Mouse (Mus musculus) megakaryocyte, embryonic 14.5 days (primary cell): ENCODE measurements around the gene Mccc2. TPM values are rescaled to one million over a fixed set of nuclear protein-coding genes. Genes with fewer than 3 reads are reported as not detected.

ENCODE experiments used
- H3K27me3 ChIP-seq: replicated peaks from 2 replicates; pipeline ENCODE3; 2012; ENCODE audit warnings: inconsistent platforms
- H3K36me3 ChIP-seq: replicated peaks from 2 replicates; pipeline ENCODE3; 2012; ENCODE audit warnings: low read length, inconsistent platforms, mixed read lengths
- H3K4me1 ChIP-seq: 2 replicates; pipeline ENCODE4 v1.6.1; 2012; ENCODE audit warnings: inconsistent platforms
- H3K4me3 ChIP-seq: replicated peaks from 2 replicates; pipeline ENCODE3; 2012; ENCODE audit warnings: moderate library complexity, mild to moderate bottlenecking, inconsistent platforms
- H3K9me3 ChIP-seq: 2 replicates; pipeline ENCODE4 v1.6.1; 2012; ENCODE audit warnings: inconsistent platforms
- FLI1 ChIP-seq: IDR thresholded peaks from 2 replicates; pipeline ENCODE4 v1.6.1; 2012; ENCODE audit warnings: low read length, inconsistent platforms, mixed read lengths
- GATA1 ChIP-seq: IDR thresholded peaks from 3 replicates; pipeline ENCODE4 v1.6.1; 2012; ENCODE audit warnings: mixed read lengths, low read length, inconsistent platforms, borderline replicate concordance
- polyA plus RNA-seq: library from polyadenylated mRNA; stranded (reverse); fragments of >175 nt; gene quantifications from 2 replicates; pipeline ENCODE4 v1.2.3, GENCODE M21; 2012; ENCODE audit warnings: low replicate concordance; ENCODE audit not compliant: insufficient read depth

Mccc2 gene
- polyA plus RNA-seq, 1 experiment = 7.9 TPM

DNA sequence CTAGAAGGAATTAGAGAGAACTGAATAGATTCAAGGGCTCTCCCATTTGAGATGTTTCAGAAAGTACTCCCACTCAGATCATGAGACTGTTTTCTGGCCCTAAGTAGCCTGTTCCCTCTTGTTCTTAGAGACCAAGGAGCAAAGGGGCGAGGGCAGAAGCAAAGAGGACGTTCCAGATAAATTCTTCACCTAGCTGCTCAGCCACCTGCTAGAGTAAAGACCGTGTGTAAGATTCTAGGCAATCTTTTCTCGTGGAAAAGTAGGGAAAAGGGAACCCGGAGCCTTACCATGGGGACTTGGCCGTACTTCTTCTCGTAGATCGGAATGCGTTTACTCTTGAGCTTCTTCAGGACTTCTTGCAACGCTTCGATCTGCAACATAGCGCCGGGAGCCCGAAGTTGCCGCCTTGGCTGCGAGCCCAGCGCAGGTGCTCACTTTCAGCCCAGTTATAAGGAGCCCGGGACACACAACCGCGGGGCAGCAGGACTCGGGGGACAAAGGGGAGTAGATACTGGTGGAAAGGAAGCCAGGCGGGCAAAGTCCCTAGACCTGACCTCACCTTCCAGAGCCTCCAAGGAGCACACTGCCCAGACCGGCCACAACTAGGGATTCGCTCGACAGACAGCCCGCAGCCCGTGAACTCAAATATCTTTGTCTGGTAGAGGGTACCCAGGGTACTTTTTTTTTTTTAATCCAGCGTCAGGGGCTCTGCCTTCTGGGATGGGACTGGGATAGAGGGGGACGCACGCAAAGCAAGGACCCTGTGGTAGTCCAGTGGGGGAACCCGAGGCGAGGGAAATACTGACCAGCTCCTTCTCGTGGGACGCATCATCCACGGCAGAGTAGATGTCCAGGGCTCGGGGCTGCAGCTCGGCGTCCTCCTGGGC lies 115.5 kb downstream of the Mccc2 start:
- Histone ChIP-seq H3K9me3 (0 out of 2 replicates have a peak, but pooled peaks cover 18% of the 10 kb centered on the region), H3K4me1 (peaks cover 14% of the 10 kb centered on the region), H3K36me3 (no peaks in the 10 kb centered on the region), H3K27me3 (peaks cover 44% of the 10 kb centered on the region), H3K4me3 (no peak overlapping the region)
- TF ChIP-seq FLI1 = no peak
- TF ChIP-seq GATA1 = no peak

DNA sequence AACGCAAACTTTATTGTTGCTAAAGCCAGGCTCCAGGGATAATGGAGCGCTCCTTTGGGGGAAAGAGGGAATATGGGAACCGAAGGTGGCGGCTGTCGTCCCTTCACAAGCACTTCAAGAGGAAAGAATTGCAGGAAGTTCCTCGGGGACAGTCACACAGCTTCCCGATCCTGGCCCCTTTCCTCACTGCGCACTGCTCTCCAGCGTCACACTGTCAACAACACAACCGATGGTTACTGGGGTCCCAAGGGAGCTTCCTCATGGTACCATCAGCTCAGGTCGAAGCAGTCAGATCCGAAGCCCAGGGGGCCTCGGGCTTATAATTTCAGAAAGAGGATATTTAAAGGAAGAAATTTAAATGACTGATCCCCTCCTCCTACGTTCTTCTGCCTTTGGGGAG lies 116.6 kb downstream of the Mccc2 start:
- Histone ChIP-seq H3K4me1 (peaks cover 14% of the 10 kb centered on the region), H3K36me3 (no peaks in the 10 kb centered on the region), H3K9me3 (0 out of 2 replicates have a peak, but pooled peaks cover 18% of the 10 kb centered on the region), H3K27me3 (peaks cover 43% of the 10 kb centered on the region), H3K4me3 (no peak overlapping the region)
- TF ChIP-seq FLI1 = no peak
- TF ChIP-seq GATA1 = no peak

Other genes with a start within 250 kb of the Mccc2 start
- gene Cartpt, start 114.5 kb downstream of the Mccc2 start, polyA plus RNA-seq = not detected in 2 replicates
- 0.67 and 1.8 TPM in 2 replicates for gene Bdp1, start 88.4 kb upstream of the Mccc2 start, polyA plus RNA-seq
- 20.9 TPM in 1 of 2 replicates, not detected in the other for gene Serf1, start 92.4 kb upstream of the Mccc2 start, polyA plus RNA-seq
- 69.1 and 101 TPM in 2 replicates for gene Smn1, start 109.2 kb upstream of the Mccc2 start, polyA plus RNA-seq
- gene Naip2, start 186.5 kb upstream of the Mccc2 start, polyA plus RNA-seq = 0.85 TPM in 1 of 2 replicates, not detected in the other
- gene Naip5, start 230.7 kb upstream of the Mccc2 start, polyA plus RNA-seq = 0.28 TPM in 1 of 2 replicates, not detected in the other